Mouse (Mus musculus): ENCODE results near the gene Dock3.

Gene Dock3

GRCm38 (mm10) chr9:106885901-106886731 is 345.6 kb downstream of the Dock3 start:
- DNase-seq: peak in 1 of 2 experiments; percentile 42

GRCm38 (mm10) chr9:106884996-106885900 is 346.5 kb downstream of the Dock3 start:
- DNase-seq: no peak

GRCm38 (mm10) chr9:106884306-106884705 is 347.4 kb downstream of the Dock3 start:
- DNase-seq: no peak

GRCm38 (mm10) chr9:106883085-106883484 is 348.6 kb downstream of the Dock3 start:
- DNase-seq: no peak

DNA sequence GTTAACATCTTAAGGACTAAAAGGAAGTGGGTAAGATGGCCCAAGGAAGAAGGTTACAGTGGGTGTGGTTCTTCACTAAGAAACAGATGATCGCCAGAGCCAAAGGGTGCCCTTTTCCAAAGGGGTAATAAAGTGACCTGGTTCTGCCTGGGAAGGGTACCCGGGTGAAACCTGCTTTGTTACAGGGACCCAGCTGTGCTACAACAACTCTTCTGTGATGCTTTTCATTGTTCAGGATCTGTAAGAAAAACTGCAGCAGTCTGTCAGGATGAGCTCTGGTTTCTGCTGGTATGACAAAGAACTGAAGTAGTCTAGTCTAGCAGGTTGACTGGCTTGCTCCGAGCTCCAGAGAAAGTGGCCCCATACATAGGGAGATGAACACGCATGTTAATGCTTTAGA is 349.5 kb downstream of the Dock3 start:
- DNase-seq: no peak

DNA sequence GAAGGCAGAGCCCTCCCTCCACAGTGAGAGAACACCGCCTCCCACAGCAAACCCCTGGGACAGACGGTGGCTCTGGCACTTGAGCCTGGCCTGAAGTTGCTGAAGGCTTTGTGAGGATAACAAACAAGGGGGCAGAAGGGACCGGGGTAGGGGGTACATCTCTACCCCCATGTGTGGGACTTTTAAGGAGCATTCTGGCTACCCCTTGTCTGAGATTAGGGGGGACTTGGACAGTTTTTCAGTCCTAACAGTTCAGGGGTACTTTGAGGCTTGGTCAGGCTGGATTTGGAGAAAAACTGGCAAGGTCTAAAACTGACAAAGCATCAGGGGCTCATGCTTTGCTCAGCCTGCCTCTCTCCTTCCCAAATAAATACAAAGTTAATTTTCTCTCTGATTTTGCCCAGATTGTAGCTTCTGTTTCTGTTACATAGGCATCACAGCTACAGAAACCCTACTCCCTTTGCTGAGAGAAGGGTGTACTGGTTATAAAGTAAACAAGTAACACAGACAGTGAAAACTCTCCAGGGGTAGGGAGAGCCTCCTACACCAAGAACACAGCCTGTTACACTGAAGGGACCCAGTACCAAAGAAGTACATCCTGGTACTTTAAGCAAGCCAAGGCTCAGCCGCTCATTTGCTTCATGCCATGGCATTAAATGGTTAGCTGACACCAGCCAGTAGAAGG is 350.5 kb downstream of the Dock3 start:
- DNase-seq: no peak

- no peak for DNase-seq
Measured at GRCm38 (mm10) chr9:106879471-106879870, 352.2 kb downstream of the Dock3 start.

GRCm38 (mm10) chr9:106876666-106877065 is 355.0 kb downstream of the Dock3 start:
- no peak for DNase-seq

DNA sequence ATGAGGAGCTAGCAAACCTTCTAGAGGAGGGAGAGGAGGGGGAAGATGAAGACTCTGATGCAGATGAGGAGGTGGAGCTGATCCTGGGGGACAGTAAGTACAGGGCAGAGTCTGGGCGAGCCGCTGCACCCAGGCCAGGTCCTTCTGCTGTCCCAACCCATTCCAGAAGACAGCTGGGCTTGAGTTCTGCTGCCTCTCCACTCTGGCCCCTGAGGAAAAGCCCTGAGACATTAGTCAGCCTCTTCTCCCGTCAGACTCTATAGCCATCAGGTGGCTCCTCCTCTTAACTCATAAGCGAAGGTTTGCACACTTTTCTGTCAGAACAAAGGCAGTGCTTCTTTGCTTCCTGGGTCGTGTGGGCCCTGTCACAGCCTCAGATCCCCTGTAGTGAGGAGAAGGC is 357.5 kb downstream of the Dock3 start:
- DNase-seq: no peak

DNA sequence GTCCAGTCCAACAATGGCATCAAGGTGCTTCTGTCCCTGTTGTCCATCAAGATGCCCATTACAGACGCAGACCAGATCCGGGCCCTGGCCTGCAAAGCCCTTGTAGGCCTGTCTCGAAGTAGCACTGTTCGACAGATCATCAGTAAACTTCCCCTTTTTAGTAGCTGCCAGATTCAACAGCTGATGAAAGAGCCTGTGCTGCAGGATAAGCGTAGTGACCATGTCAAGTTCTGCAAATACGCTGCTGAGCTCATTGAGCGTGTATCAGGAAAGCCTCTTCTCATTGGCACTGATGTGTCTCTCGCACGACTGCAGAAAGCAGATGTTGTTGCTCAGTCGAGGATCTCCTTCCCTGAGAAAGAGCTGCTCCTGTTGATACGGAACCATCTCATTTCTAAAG is 373.7 kb downstream of the Dock3 start:
- DNase-seq: no peak

DNA sequence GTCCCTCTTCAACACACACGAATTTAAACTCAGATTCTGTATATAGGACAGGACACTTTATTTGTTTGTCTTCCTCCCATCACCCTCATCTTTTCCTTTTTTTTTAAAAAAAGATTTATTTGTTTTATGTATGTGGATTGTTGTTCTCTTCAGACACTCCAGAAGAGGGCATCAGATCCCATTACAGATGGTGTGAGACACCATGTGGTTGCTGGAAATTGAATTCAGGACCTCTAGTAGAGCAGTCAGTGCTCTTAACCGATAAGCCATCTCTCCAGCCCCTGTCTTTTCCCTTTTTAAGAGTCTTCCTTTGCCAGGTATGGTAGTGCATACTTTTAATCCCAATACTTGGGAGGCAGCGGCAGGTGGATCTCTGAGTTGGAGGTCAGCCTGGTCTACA is 375.0 kb downstream of the Dock3 start:
- no peak for DNase-seq

Measured in kidney, adult 8-10 months (tissue).